ENCODE assay signal across 34 mouse cellular contexts in the genomic region with DNA sequence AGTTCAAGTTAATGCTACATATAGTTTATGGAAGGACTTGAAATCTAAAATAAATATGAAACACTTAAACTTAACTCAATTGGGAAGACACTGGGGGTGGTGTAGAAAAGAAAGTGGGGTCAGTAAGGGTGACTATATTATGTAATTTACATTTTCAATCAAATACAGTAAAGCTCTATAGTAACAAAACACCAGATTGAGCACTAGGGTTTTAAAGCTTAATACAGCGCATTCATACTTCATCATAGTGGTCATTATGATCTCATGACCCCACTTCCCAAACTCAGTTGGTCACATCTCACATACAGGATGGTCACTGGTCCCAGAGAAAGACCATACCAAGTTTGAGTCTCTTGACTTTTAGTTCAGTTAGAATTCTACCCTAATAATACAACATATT. TPM values are rescaled to one million over a fixed set of nuclear protein-coding genes. Genes with fewer than 3 reads are reported as not detected.
"Had no signal": no experiment of that assay in that cellular context is flagged by ENCODE, and none has a peak within 500 bp of the region (broad histone marks: within the 10 kb centered on the region; RNA-seq: fewer than 3 reads in every experiment).

A gene (plus strand): TSS at position 301 of the 400 bp plus-strand sequence.

- DNase-seq: cerebellum, adult 8-10 months; cerebellum, adult 9-10 months; cerebellum, adult 9-11 months; cerebellum, postnatal 10 days; cerebellum, postnatal 14 days; cerebellum, postnatal 25 days; cerebellum, postnatal 36 days; embryo, embryonic 11 days; forebrain, postnatal 0 days; gastrocnemius, adult 2 months; gastrocnemius, postnatal 10 days; gastrocnemius, postnatal 14 days; gastrocnemius, postnatal 25 days; gastrocnemius, postnatal 36 days; heart, adult 11 months; heart, adult 18-20 months; heart, adult 2 months had no signal

- H3K9ac ChIP-seq: embryonic facial prominence, embryonic 12.5 days; embryonic facial prominence, embryonic 13.5 days; embryonic facial prominence, embryonic 15.5 days; forebrain, embryonic 12.5 days; forebrain, embryonic 13.5 days; forebrain, embryonic 15.5 days; forebrain, postnatal 0 days had no signal

- H3K9me3 ChIP-seq: embryonic facial prominence, embryonic 10.5 days; embryonic facial prominence, embryonic 12.5 days; embryonic facial prominence, embryonic 13.5 days; embryonic facial prominence, embryonic 15.5 days; forebrain, embryonic 10.5 days; forebrain, embryonic 12.5 days; forebrain, embryonic 13.5 days; forebrain, embryonic 15.5 days had no signal

- ATAC-seq: forebrain, embryonic 13.5 days; forebrain, embryonic 14.5 days; forebrain, embryonic 15.5 days; forebrain, embryonic 16.5 days; forebrain, postnatal 0 days had no signal

- H3K36me3 ChIP-seq: embryonic facial prominence, embryonic 10.5 days; embryonic facial prominence, embryonic 12.5 days; embryonic facial prominence, embryonic 13.5 days; embryonic facial prominence, embryonic 15.5 days; forebrain, embryonic 10.5 days; forebrain, embryonic 12.5 days; forebrain, embryonic 15.5 days had no signal

- H3K27me3 ChIP-seq: embryonic facial prominence, embryonic 12.5 days; embryonic facial prominence, embryonic 15.5 days; forebrain, embryonic 13.5 days; forebrain, embryonic 15.5 days had no signal

- H3K4me2 ChIP-seq: embryonic facial prominence, embryonic 12.5 days; embryonic facial prominence, embryonic 13.5 days; embryonic facial prominence, embryonic 15.5 days; forebrain, embryonic 12.5 days; forebrain, embryonic 13.5 days; forebrain, embryonic 15.5 days had no signal

- H3K27ac ChIP-seq: embryonic facial prominence, embryonic 10.5 days; embryonic facial prominence, embryonic 12.5 days; embryonic facial prominence, embryonic 13.5 days; embryonic facial prominence, embryonic 15.5 days; forebrain, embryonic 10.5 days; forebrain, embryonic 12.5 days; forebrain, embryonic 13.5 days; forebrain, embryonic 15.5 days; gastrocnemius, adult 2 months; heart, adult 2 months had no signal

- H3K4me1 ChIP-seq: embryonic facial prominence, embryonic 10.5 days; embryonic facial prominence, embryonic 12.5 days; embryonic facial prominence, embryonic 13.5 days; embryonic facial prominence, embryonic 15.5 days; forebrain, embryonic 10.5 days; forebrain, embryonic 12.5 days; forebrain, embryonic 13.5 days; forebrain, embryonic 15.5 days had no signal

- H3K4me3 ChIP-seq: embryonic facial prominence, embryonic 10.5 days; embryonic facial prominence, embryonic 12.5 days; embryonic facial prominence, embryonic 13.5 days; embryonic facial prominence, embryonic 15.5 days; erythroblast, embryonic 14.5 days; forebrain, embryonic 10.5 days; forebrain, embryonic 12.5 days; forebrain, embryonic 13.5 days; forebrain, embryonic 15.5 days; gastrocnemius, adult 2 months; heart, adult 2 months had no signal

RNA-seq across cellular contexts. Expression of the gene that starts here (rescaled TPM):
- polyA plus RNA-seq: cortical plate, adult 2 months; embryonic facial prominence, embryonic 10.5 days; embryonic facial prominence, embryonic 11.5 days; embryonic facial prominence, embryonic 12.5 days; embryonic facial prominence, embryonic 13.5 days; embryonic facial prominence, embryonic 14.5 days; embryonic facial prominence, embryonic 15.5 days; erythroblast, embryonic 14.5 days; forebrain, embryonic 10.5 days; forebrain, embryonic 11.5 days; forebrain, embryonic 12.5 days; forebrain, embryonic 13.5 days; forebrain, embryonic 14.5 days; forebrain, embryonic 15.5 days; forebrain, embryonic 16.5 days; forebrain, postnatal 0 days; frontal cortex, adult 2 months; gonadal fat pad, adult 2 months; heart, adult 2 months had no signal
